Mouse (Mus musculus): ENCODE measurements around the gene Ush1g.

DNA sequence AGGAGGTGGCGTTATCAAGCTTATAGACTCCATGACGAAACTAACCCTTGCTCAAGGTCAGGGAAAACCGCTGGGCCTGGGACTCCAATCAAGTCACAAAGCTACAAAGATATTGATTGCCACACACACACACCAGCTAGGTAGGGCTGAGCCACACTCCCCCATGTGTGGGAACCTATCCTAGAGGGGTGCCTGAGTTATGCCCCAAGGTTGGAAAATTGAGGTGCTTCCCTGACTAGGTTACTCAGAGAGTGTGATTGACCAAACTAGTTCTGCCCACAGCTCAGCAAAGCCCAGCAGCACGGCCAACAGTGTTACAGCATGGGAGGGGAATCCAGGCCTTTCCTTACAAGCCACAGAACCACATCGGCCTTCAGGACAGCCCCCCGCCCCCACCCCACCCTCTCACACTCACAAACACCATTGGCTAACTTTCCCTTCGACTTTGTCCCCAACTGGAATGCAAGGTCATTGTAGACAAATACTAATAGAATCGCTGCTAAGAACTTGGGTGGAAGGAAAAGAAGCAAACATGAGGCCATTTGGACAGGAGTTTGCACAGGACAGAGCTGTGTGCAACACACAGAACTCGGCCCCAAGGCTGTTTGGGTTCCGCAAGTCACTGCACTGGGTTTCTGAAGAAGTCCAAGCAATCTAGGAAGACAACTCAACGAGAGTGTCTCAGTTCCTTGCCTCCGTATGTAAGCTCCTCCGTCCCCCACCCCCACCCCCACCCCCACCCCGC, 29.0 kb downstream of the Ush1g start:
- TF ChIP-seq CTCF (IDR thresholded peaks at IDR 0.05; ENCODE audit: low read depth, low read length), result no peak
- no peak for TF ChIP-seq POLR2A (IDR thresholded peaks at IDR 0.05; ENCODE audit: insufficient read depth, low read length)
- TF ChIP-seq EP300 (IDR thresholded peaks at IDR 0.05; ENCODE audit: insufficient read depth, low read depth, low read length), result peak; percentile 36; the same call in 1 of the 2 replicates

Data from ES-Bruce4 (cell line).